Mouse (Mus musculus) heart, embryonic 16.5 days (tissue): ENCODE data around the gene Zfr2. TPM values are rescaled to one million over a fixed set of nuclear protein-coding genes. Genes with fewer than 3 reads are reported as not detected.
A peak's percentile ranks its signal among the peaks of the same experiment; 100 is the strongest.

Source experiments
- ATAC-seq: fragments of 200-750 bp; cut with Nextera tagmentation; replicated peaks from 2 replicates; pipeline ENCODE4 v1.8.0; 2017; ENCODE audit warnings: moderate number of reproducible peaks; ENCODE audit not compliant: insufficient read depth, low FRiP score; ENCODE audit errors: extremely low read depth
- H3K27ac ChIP-seq: fragments of 300-500 bp; sonication (generic); 2 replicates; pipeline ENCODE4 v1.5.1; 2014; ENCODE audit warnings: mild to moderate bottlenecking, low read length, control low read depth, moderate library complexity
- H3K27me3 ChIP-seq: fragments of 300-500 bp; sonication (generic); 2 replicates; pipeline ENCODE4 v1.6.1; 2014; ENCODE audit warnings: low read length, mixed read lengths; ENCODE audit not compliant: control insufficient read depth, insufficient read depth
- H3K36me3 ChIP-seq: fragments of 300-500 bp; sonication (generic); 2 replicates; pipeline ENCODE4 v1.6.1; 2014; ENCODE audit not compliant: control insufficient read depth, insufficient read depth
- H3K4me1 ChIP-seq: fragments of 300-500 bp; sonication (generic); 2 replicates; pipeline ENCODE4 v1.6.1; 2014; ENCODE audit warnings: low read length, mixed read lengths; ENCODE audit not compliant: control insufficient read depth, insufficient read depth
- H3K4me2 ChIP-seq: fragments of 300-500 bp; sonication (generic); 2 replicates; pipeline ENCODE4 v1.6.1; 2014; ENCODE audit warnings: low read depth, mild to moderate bottlenecking, control low read depth, low read length
- H3K4me3 ChIP-seq: fragments of 300-500 bp; sonication (generic); 2 replicates; pipeline ENCODE4 v1.5.1; 2014; ENCODE audit warnings: mild to moderate bottlenecking, control low read depth, low read length
- H3K9ac ChIP-seq: fragments of 300-500 bp; sonication (generic); 2 replicates; pipeline ENCODE4 v1.6.1; 2014; ENCODE audit warnings: low read length, control low read depth
- H3K9me3 ChIP-seq: fragments of 300-500 bp; sonication (generic); replicated peaks from 2 replicates; pipeline ENCODE4 v1.6.1; 2016; ENCODE audit warnings: low read length; ENCODE audit not compliant: control insufficient read depth
- WGBS: fragments of 180-500 bp; shearing (Covaris S2); extraction: QIAGEN DNeasy Blood & Tissue Kit; methylation state at CpG from one replicate; pipeline ENCODE4 v1.1.7; 2014; 5-methylcytosine and 5-hydroxymethylcytosine counted together
- polyA plus RNA-seq: library from polyadenylated mRNA; unstranded; fragments of >200 nt; fragmentation: Nextera tagmentation; extraction: Ambion mirVana; gene quantifications from 2 replicates; pipeline ENCODE4 v1.2.1, GENCODE M21; 2015

The Zfr2 gene
- polyA plus RNA-seq, 1 experiment from 2014 or later, result 5.0 TPM

DNA sequence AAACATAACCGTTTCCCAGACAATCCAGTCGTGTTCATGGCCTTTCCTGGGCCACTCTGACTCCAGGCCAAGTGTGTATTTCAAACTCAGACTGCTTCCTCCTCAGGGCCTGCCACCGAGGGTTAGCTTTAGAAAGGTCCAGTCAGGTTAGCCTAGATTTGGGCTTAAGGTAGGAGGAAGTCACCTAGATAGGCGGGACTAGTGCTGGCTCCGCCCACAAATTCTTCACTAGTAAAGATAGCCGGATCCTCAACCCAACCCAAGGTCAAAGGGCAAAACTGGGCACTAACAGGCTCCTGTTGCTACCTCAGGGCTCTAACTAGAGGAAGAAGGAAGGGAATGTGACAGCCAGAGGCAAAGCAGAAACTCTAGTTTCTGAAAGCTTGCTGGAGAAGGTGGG lies 53.6 kb downstream of the Zfr2 start:
- ATAC-seq, result no peak
- Histone ChIP-seq H3K4me1 (peaks cover 19% of the 10 kb centered on the region), H3K9me3 (no peaks in the 10 kb centered on the region), H3K27ac (no peak overlapping the region), H3K27me3 (peaks cover 33% of the 10 kb centered on the region), H3K4me3 (no peak overlapping the region), H3K4me2 (no peak overlapping the region), H3K36me3 (no peaks in the 10 kb centered on the region), H3K9ac (no peak overlapping the region)
- 43% methylated on average over 6 of the region's 6 CpGs for WGBS

- Histone ChIP-seq H3K36me3 (no peaks in the 10 kb centered on the region), H3K27me3 (peaks cover 33% of the 10 kb centered on the region)
- WGBS, result 58% methylated on average over 8 of the region's 8 CpGs
These were observed 54.7 kb downstream of the Zfr2 start for GRCm38 (mm10) chr10:81287513-81288157.

GRCm38 (mm10) chr10:81288601-81289000 lies 55.6 kb downstream of the Zfr2 start:
- H3K4me3 ChIP-seq, result no peak overlapping the region
- WGBS, result 29% methylated on average over 6 of the region's 6 CpGs

More at GRCm38 (mm10) chr10:81287513-81288157, 54.7 kb downstream of the Zfr2 start:
- H3K4me2 ChIP-seq, result no peak overlapping the region
- no peak overlapping the region for H3K27ac ChIP-seq
- ATAC-seq, result no peak
- H3K9ac ChIP-seq, result no peak overlapping the region
- no peak overlapping the region for H3K4me3 ChIP-seq
- H3K4me1 ChIP-seq, result peaks cover 21% of the 10 kb centered on the region
- no peaks in the 10 kb centered on the region for H3K9me3 ChIP-seq

GRCm38 (mm10) chr10:81289278-81289677 lies 56.3 kb downstream of the Zfr2 start:
- Histone ChIP-seq H3K9ac (no peak overlapping the region), H3K27me3 (peaks cover 23% of the 10 kb centered on the region), H3K4me2 (peak overlapping the region; percentile 20; the same call in 1 of the 2 replicates), H3K4me1 (peaks cover 29% of the 10 kb centered on the region), H3K36me3 (no peaks in the 10 kb centered on the region), H3K4me3 (no peak overlapping the region), H3K27ac (no peak overlapping the region), H3K9me3 (no peaks in the 10 kb centered on the region)
- no peak for ATAC-seq
- 4% methylated on average over 7 of the region's 7 CpGs for WGBS

More at GRCm38 (mm10) chr10:81288601-81289000, 55.6 kb downstream of the Zfr2 start:
- no peaks in the 10 kb centered on the region for H3K36me3 ChIP-seq
- no peak overlapping the region for H3K9ac ChIP-seq
- no peak for ATAC-seq
- peaks cover 23% of the 10 kb centered on the region for H3K4me1 ChIP-seq
- H3K27ac ChIP-seq, result no peak overlapping the region
- H3K9me3 ChIP-seq, result no peaks in the 10 kb centered on the region
- peaks cover 29% of the 10 kb centered on the region for H3K27me3 ChIP-seq
- H3K4me2 ChIP-seq, result no peak overlapping the region

DNA sequence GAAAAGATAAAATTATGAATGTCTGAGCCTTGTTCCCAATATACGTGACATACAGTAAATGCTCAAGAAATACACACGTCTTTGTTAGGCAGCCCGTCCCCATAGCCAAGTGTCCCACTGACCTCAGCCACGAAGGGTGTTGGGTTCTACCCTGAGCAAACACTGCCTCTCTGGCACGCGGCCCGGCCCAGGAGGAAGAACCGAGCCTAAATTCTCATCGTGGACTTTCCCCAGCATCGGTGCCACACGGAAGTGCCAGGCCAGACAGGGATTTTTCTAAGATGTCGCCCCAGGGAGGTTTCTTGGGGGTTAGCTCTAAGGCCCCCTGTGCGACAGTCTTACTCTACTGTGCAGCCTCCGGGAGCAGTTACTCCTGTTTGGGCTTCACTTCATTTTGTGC lies 56.9 kb downstream of the Zfr2 start:
- Histone ChIP-seq H3K9me3 (no peaks in the 10 kb centered on the region), H3K27ac (no peak overlapping the region), H3K4me3 (no peak overlapping the region), H3K9ac (no peak overlapping the region), H3K4me1 (peaks cover 35% of the 10 kb centered on the region), H3K4me2 (0 out of 2 replicates have a peak overlapping the region, but pooled peaks have one; percentile 20), H3K36me3 (no peaks in the 10 kb centered on the region), H3K27me3 (peaks cover 17% of the 10 kb centered on the region)
- no peak for ATAC-seq
- WGBS, result 56% methylated on average over 14 of the region's 14 CpGs

GRCm38 (mm10) chr10:81290698-81291460 lies 57.9 kb downstream of the Zfr2 start:
- peaks cover 10% of the 10 kb centered on the region for H3K27me3 ChIP-seq
- no peak overlapping the region for H3K27ac ChIP-seq
- peaks cover 37% of the 10 kb centered on the region for H3K4me1 ChIP-seq
- ATAC-seq, result no peak
- H3K9me3 ChIP-seq, result no peaks in the 10 kb centered on the region
- WGBS, result 17% methylated on average over 24 of the region's 24 CpGs
- no peaks in the 10 kb centered on the region for H3K36me3 ChIP-seq
- peak overlapping the region; percentile 14; the same call in 1 of the 2 replicates for H3K4me3 ChIP-seq
- 0 out of 2 replicates have a peak overlapping the region, but pooled peaks have one; percentile 30 for H3K9ac ChIP-seq
- peak overlapping the region; percentile 28; the same call in 1 of the 2 replicates for H3K4me2 ChIP-seq

GRCm38 (mm10) chr10:81291511-81292104 lies 58.7 kb downstream of the Zfr2 start, which contains the start of gene Tjp3:
TSS of gene Tjp3 (minus strand) at chr10:81291581.
- H3K27ac ChIP-seq, result no peak within 1 kb of the TSS
- no peaks in the 10 kb centered on the region for H3K36me3 ChIP-seq
- H3K9me3 ChIP-seq, result no peaks in the 10 kb centered on the region
- WGBS, result 65% methylated on average over 9 of the region's 9 CpGs
- ATAC-seq, result no peak
- H3K27me3 ChIP-seq, result peaks cover 10% of the 10 kb centered on the region
- H3K4me2 ChIP-seq, result peak within 1 kb of the TSS; percentile 97; the same call in 1 of the 2 replicates
- peaks cover 33% of the 10 kb centered on the region for H3K4me1 ChIP-seq
- 0 out of 2 replicates have a peak within 1 kb of the TSS, but pooled peaks have one; percentile 30 for H3K9ac ChIP-seq
- H3K4me3 ChIP-seq, result peak within 1 kb of the TSS; percentile 14; the same call in 1 of the 2 replicates

- Histone ChIP-seq H3K9me3 (no peaks in the 10 kb centered on the region), H3K4me2 (peak within 1 kb of the TSS; percentile 97), H3K4me1 (peaks cover 40% of the 10 kb centered on the region), H3K36me3 (no peaks in the 10 kb centered on the region), H3K4me3 (peak within 1 kb of the TSS; percentile 91), H3K27me3 (peaks cover 10% of the 10 kb centered on the region), H3K27ac (peak within 1 kb of the TSS; percentile 80), H3K9ac (peak within 1 kb of the TSS; percentile 87)
- peak; percentile 93 for ATAC-seq
- WGBS, result under 1% methylated on average over 70 of the region's 80 CpGs
These were observed 59.8 kb downstream of the Zfr2 start, which contains the start of gene Pip5k1c for GRCm38 (mm10) chr10:81292554-81293333. TSS of gene Pip5k1c (plus strand) at chr10:81292963.
